Mouse (Mus musculus): ENCODE results near the gene Pard3b. TPM values are rescaled to one million over a fixed set of nuclear protein-coding genes. Genes with fewer than 3 reads are reported as not detected.

Pard3b gene
- polyA plus RNA-seq, 2 experiments = 0.44 to 1.4 TPM

GRCm38 (mm10) chr1:62355496-62355895 is 716.9 kb downstream of the Pard3b start:
- ATAC-seq (ENCODE audit: insufficient read depth) (no peak), DNase-seq (ENCODE audit: low read depth in 3 of 3, low spot score in 3 of 3) (no peak)
- H3K27me3 ChIP-seq (ENCODE audit: control insufficient read depth, insufficient read depth, low read length) = no peaks in the 10 kb centered on the region
- no peak overlapping the region for H3K4me3 ChIP-seq (ENCODE audit: insufficient read depth in 1 of 2, low read depth in 2 of 2, low read length in 2 of 2)
- H3K27ac ChIP-seq = no peak overlapping the region
- no peaks in the 10 kb centered on the region for H3K36me3 ChIP-seq (replicated peaks; ENCODE audit: control insufficient read depth, insufficient read depth, low read depth)
- TF ChIP-seq EP300 (IDR thresholded peaks at IDR 0.05; ENCODE audit: low read depth) (no peak), CTCF (IDR thresholded peaks at IDR 0.05; ENCODE audit: low read depth) (no peak)
- no peaks in the 10 kb centered on the region for H3K4me1 ChIP-seq (replicated peaks; ENCODE audit: control insufficient read depth in 2 of 2, insufficient read depth in 2 of 2, low read length in 1 of 2)
- no peak overlapping the region for H3K4me2 ChIP-seq (ENCODE audit: low read depth)
- no peak overlapping the region for H3K9ac ChIP-seq (replicated peaks)
- 55% methylated on average over 4 of the region's 4 CpGs for WGBS (ENCODE audit: insufficient replicate concordance)
- no peaks in the 10 kb centered on the region for H3K9me3 ChIP-seq (ENCODE audit: control insufficient read depth, low read length)

DNA sequence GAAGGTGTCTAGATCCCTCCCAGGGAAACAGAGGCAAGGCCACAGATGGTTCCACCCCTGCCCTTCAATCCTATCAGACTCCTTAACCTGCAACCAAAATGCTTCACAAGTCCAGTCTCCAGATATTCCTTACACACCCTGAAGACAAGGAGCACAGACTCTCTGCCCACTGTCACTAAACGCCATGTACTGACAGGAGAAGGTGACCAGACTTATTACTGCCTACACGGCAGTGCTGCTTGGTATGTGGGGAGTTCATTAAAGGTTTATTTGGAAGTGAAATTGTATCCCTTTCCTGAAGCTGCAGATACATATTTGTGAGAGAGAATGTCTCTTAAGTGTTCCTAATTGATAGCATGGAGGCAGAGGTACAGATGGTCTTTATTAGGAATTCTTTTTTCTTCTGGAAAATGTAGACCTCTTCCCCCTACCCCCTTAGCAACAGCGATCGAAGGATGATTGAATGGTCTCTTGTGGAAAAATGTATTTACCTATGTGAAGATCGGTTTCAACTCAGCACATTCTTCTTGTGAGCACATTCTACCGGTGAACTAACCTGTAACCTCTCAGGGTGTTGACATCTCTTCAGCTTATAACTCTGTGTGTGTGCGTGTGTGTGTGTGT is 735.9 kb downstream of the Pard3b start:
- no peak for TF ChIP-seq EP300 (IDR thresholded peaks at IDR 0.05; ENCODE audit: low read depth)
- TF ChIP-seq CTCF (IDR thresholded peaks at IDR 0.05; ENCODE audit: low read depth) = no peak
- Histone ChIP-seq H3K36me3 (replicated peaks; ENCODE audit: control insufficient read depth, insufficient read depth, low read depth) (no peaks in the 10 kb centered on the region), H3K27me3 (ENCODE audit: control insufficient read depth, insufficient read depth, low read length) (no peaks in the 10 kb centered on the region), H3K4me1 (replicated peaks; ENCODE audit: control insufficient read depth in 2 of 2, insufficient read depth in 2 of 2, low read length in 1 of 2) (no peaks in the 10 kb centered on the region), H3K4me2 (ENCODE audit: low read depth) (no peak overlapping the region), H3K27ac (no peak overlapping the region), H3K9ac (replicated peaks) (no peak overlapping the region), H3K9me3 (ENCODE audit: control insufficient read depth, low read length) (no peaks in the 10 kb centered on the region), H3K4me3 (ENCODE audit: insufficient read depth in 1 of 2, low read depth in 2 of 2, low read length in 2 of 2) (no peak overlapping the region)
- no peak for DNase-seq (ENCODE audit: low read depth in 3 of 3, low spot score in 3 of 3)
- ATAC-seq (ENCODE audit: insufficient read depth) = no peak
- WGBS (ENCODE audit: insufficient replicate concordance) = 75% methylated on average over 7 of the region's 7 CpGs

DNA sequence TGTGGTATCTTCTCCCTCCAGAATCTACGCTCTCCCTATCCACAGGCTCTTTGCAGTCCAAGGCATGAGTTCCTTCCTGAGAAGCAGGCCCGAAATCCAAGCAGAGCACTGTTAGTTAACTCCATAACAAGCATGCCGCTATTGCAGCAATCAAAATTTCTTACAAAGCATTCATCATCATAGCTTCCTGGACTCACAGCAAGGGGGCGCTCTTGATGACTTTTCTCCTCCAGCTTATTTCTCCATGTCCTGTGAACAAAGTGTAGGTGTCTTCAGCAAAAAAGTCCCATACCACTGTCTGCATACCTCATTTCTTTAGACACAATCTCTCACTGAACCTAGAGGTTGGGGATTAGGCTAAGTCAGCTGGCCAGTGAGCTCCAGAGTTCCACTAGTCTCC is 739.7 kb downstream of the Pard3b start:
- H3K4me1 ChIP-seq (replicated peaks; ENCODE audit: control insufficient read depth in 2 of 2, insufficient read depth in 2 of 2, low read length in 1 of 2) = peaks cover 6 to 8% of the 10 kb centered on the region in 2 experiments
- H3K36me3 ChIP-seq (replicated peaks; ENCODE audit: control insufficient read depth, insufficient read depth, low read depth) = no peaks in the 10 kb centered on the region
- 68% methylated on average over 4 of the region's 4 CpGs for WGBS (ENCODE audit: insufficient replicate concordance)
- ATAC-seq (ENCODE audit: insufficient read depth) = no peak
- no peak overlapping the region for H3K9ac ChIP-seq (replicated peaks)
- peak; percentile 42 for TF ChIP-seq CTCF (IDR thresholded peaks at IDR 0.05; ENCODE audit: low read depth)
- no peak for TF ChIP-seq EP300 (IDR thresholded peaks at IDR 0.05; ENCODE audit: low read depth)
- no peaks in the 10 kb centered on the region for H3K27me3 ChIP-seq (ENCODE audit: control insufficient read depth, insufficient read depth, low read length)
- no peak overlapping the region for H3K4me3 ChIP-seq (ENCODE audit: insufficient read depth in 1 of 2, low read depth in 2 of 2, low read length in 2 of 2)
- no peak overlapping the region for H3K4me2 ChIP-seq (ENCODE audit: low read depth)
- no peak for DNase-seq (ENCODE audit: low read depth in 3 of 3, low spot score in 3 of 3)
- no peak overlapping the region for H3K27ac ChIP-seq
- H3K9me3 ChIP-seq (ENCODE audit: control insufficient read depth, low read length) = no peaks in the 10 kb centered on the region

DNA sequence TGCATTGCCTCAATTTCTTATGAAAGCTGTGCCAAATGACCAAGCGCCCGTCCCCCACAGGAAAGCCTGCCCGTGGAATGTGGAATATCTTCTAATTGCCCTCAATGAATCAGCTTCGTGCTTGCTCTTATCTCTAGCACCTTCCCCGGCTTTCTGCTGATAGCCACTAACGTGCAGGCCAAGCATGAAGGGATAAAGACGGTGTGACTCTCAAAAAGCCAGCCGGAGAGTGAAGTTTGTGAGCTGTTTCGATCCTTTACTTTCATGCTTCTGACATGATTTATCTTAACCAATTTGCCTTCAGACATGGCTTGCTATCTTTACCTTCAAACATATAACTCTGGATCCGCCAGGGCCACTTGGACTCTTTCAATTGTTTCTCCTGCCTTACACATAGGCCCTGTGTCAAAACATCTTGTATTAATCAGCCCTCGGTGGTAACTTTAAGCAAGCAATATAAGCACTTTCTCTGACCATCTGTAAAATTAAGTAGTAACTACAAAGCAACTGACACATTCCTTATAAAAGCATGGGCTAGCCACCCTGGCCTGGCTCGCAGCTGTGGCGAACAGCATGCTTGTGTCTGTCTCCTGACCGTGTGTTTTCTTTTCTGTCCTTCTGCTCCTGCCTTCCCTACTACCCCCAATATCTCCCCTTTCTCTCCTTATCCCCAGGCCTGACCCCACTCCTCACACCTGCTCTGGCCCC is 744.3 kb downstream of the Pard3b start:
- H3K4me3 ChIP-seq (ENCODE audit: insufficient read depth in 1 of 2, low read depth in 2 of 2, low read length in 2 of 2) = no peak overlapping the region
- peak; percentile 61 for TF ChIP-seq EP300 (IDR thresholded peaks at IDR 0.05; ENCODE audit: low read depth)
- no peak for TF ChIP-seq CTCF (IDR thresholded peaks at IDR 0.05; ENCODE audit: low read depth)
- no peak overlapping the region for H3K9ac ChIP-seq (replicated peaks)
- peak; percentile 76 for ATAC-seq (ENCODE audit: insufficient read depth)
- H3K4me1 ChIP-seq (replicated peaks; ENCODE audit: control insufficient read depth in 2 of 2, insufficient read depth in 2 of 2, low read length in 1 of 2) = peaks cover 6 to 10% of the 10 kb centered on the region in 2 experiments
- H3K27ac ChIP-seq = no peak overlapping the region
- WGBS (ENCODE audit: insufficient replicate concordance) = 24% methylated on average over 14 of the region's 14 CpGs
- peak; percentile 9 to 22 (median 20) for DNase-seq (ENCODE audit: low read depth in 3 of 3, low spot score in 3 of 3)
- no peaks in the 10 kb centered on the region for H3K36me3 ChIP-seq (replicated peaks; ENCODE audit: control insufficient read depth, insufficient read depth, low read depth)
- peak overlapping the region; percentile 13; the same call in 1 of the 2 replicates for H3K4me2 ChIP-seq (ENCODE audit: low read depth)
- H3K27me3 ChIP-seq (ENCODE audit: control insufficient read depth, insufficient read depth, low read length) = no peaks in the 10 kb centered on the region
- no peaks in the 10 kb centered on the region for H3K9me3 ChIP-seq (ENCODE audit: control insufficient read depth, low read length)

- no peaks in the 10 kb centered on the region for H3K36me3 ChIP-seq (replicated peaks; ENCODE audit: control insufficient read depth, insufficient read depth, low read depth)
- H3K4me3 ChIP-seq (ENCODE audit: insufficient read depth in 1 of 2, low read depth in 2 of 2, low read length in 2 of 2) = no peak overlapping the region
- H3K4me2 ChIP-seq (ENCODE audit: low read depth) = no peak overlapping the region
- no peak for ATAC-seq (ENCODE audit: insufficient read depth)
- H3K27ac ChIP-seq = no peak overlapping the region
- no peak for DNase-seq (ENCODE audit: low read depth in 3 of 3, low spot score in 3 of 3)
- WGBS (ENCODE audit: insufficient replicate concordance) = 46% methylated on average over 1 of the region's 1 CpGs
- no peaks in the 10 kb centered on the region for H3K27me3 ChIP-seq (ENCODE audit: control insufficient read depth, insufficient read depth, low read length)
- TF ChIP-seq EP300 (IDR thresholded peaks at IDR 0.05; ENCODE audit: low read depth) (no peak), CTCF (IDR thresholded peaks at IDR 0.05; ENCODE audit: low read depth) (no peak)
- H3K4me1 ChIP-seq (replicated peaks; ENCODE audit: control insufficient read depth in 2 of 2, insufficient read depth in 2 of 2, low read length in 1 of 2) = peaks cover 6 to 10% of the 10 kb centered on the region in 2 experiments
- H3K9me3 ChIP-seq (ENCODE audit: control insufficient read depth, low read length) = no peaks in the 10 kb centered on the region
- no peak overlapping the region for H3K9ac ChIP-seq (replicated peaks)
Measured at GRCm38 (mm10) chr1:62384241-62384640, 745.6 kb downstream of the Pard3b start.
